Mouse (Mus musculus): ENCODE data around the gene Prim1. TPM values are rescaled to one million over a fixed set of nuclear protein-coding genes. Genes with fewer than 3 reads are reported as not detected.
A peak's percentile ranks its signal among the peaks of the same experiment; 100 is the strongest.

Prim1 gene
- polyA plus RNA-seq, 1 experiment from 2014 or later: 69.3 TPM

GRCm38 (mm10) chr10:128003281-128003801 is 11.6 kb upstream of the Prim1 start:
- Histone ChIP-seq H3K27me3 (no peaks in the 10 kb centered on the region), H3K9ac (no peak overlapping the region), H3K27ac (replicated peaks) (no peak overlapping the region), H3K4me3 (replicated peaks) (no peak overlapping the region), H3K4me2 (no peak overlapping the region), H3K4me1 (replicated peaks) (0 out of 2 replicates have a peak, but pooled peaks cover 2% of the 10 kb centered on the region), H3K36me3 (replicated peaks) (no peaks in the 10 kb centered on the region), H3K9me3 (replicated peaks) (no peaks in the 10 kb centered on the region)
- 55% methylated on average over 3 of the region's 3 CpGs for WGBS (ENCODE audit: insufficient replicate concordance)
- ATAC-seq (ENCODE audit: insufficient read depth): 0 out of 2 replicates have a peak, but pooled peaks have one; percentile 29

GRCm38 (mm10) chr10:128004918-128005317 is 10.1 kb upstream of the Prim1 start:
- Histone ChIP-seq H3K27ac (replicated peaks) (no peak overlapping the region), H3K36me3 (replicated peaks) (no peaks in the 10 kb centered on the region), H3K4me1 (replicated peaks) (0 out of 2 replicates have a peak, but pooled peaks cover 2% of the 10 kb centered on the region), H3K4me2 (no peak overlapping the region), H3K9me3 (replicated peaks) (no peaks in the 10 kb centered on the region), H3K9ac (no peak overlapping the region), H3K27me3 (no peaks in the 10 kb centered on the region), H3K4me3 (replicated peaks) (no peak overlapping the region)
- 57% methylated on average over 10 of the region's 10 CpGs for WGBS (ENCODE audit: insufficient replicate concordance)
- ATAC-seq (ENCODE audit: insufficient read depth): no peak

DNA sequence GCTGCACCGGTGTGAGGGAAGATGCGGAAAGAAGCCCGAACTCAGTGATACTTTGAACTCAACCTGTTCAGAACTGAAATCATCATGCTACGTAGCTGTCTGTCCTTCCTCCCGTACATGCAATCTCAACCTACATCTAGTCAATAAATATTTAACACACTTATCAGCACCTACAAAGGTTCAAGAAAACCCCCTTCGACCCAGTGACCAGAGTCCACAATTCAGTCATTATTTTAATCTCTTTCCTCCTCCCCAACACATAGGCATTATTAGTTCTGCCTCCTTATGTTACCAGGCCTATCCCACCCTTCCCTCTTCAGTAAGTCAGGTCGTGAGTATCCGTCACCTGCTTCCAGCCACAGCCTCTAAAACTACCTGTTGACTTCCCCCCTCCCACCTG is 9.5 kb upstream of the Prim1 start:
- Histone ChIP-seq H3K4me1 (replicated peaks) (0 out of 2 replicates have a peak, but pooled peaks cover 2% of the 10 kb centered on the region), H3K4me3 (replicated peaks) (no peak overlapping the region), H3K9me3 (replicated peaks) (no peaks in the 10 kb centered on the region), H3K27ac (replicated peaks) (no peak overlapping the region), H3K36me3 (replicated peaks) (no peaks in the 10 kb centered on the region), H3K9ac (no peak overlapping the region), H3K4me2 (no peak overlapping the region), H3K27me3 (no peaks in the 10 kb centered on the region)
- 61% methylated on average over 8 of the region's 8 CpGs for WGBS (ENCODE audit: insufficient replicate concordance)
- no peak for ATAC-seq (ENCODE audit: insufficient read depth)

DNA sequence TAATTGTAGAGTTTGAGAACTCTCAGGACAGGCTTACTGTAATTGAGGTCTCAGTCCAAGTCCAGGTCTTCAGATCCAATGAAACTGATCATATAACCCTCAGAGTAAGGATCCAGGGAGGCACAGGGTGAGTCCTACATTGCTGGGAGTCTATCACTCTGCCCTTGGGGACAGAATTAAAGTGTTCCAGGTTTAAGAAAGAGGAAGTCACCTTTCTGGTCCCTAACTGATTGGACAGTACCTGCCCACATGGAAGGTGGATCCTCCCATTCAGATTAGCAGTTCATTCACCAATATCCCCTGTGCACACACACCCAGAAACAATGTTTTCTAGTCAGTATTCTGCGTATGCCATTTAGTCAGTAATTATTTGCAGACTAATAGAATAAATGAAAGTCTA is 7.5 kb upstream of the Prim1 start, which contains the start of gene Hsd17b6:
TSS of gene Hsd17b6 (minus strand) at position 166 of the 400 bp plus-strand sequence.
- H3K9ac ChIP-seq: no peak within 1 kb of the TSS
- no peak for ATAC-seq (ENCODE audit: insufficient read depth)

GRCm38 (mm10) chr10:128008207-128008889 is 6.6 kb upstream of the Prim1 start:
- Histone ChIP-seq H3K4me3 (replicated peaks) (no peak overlapping the region), H3K4me2 (no peak overlapping the region), H3K4me1 (replicated peaks) (0 out of 2 replicates have a peak, but pooled peaks cover 2% of the 10 kb centered on the region), H3K27me3 (no peaks in the 10 kb centered on the region), H3K9me3 (replicated peaks) (no peaks in the 10 kb centered on the region), H3K27ac (replicated peaks) (no peak overlapping the region), H3K9ac (no peak overlapping the region), H3K36me3 (replicated peaks) (no peaks in the 10 kb centered on the region)
- no peak for ATAC-seq (ENCODE audit: insufficient read depth)
- 7% methylated on average over 4 of the region's 4 CpGs for WGBS (ENCODE audit: insufficient replicate concordance)

More for the DNA sequence above, 7.5 kb upstream of the Prim1 start, which contains the start of gene Hsd17b6:
- WGBS (ENCODE audit: insufficient replicate concordance): 71% methylated on average over 1 of the region's 1 CpGs
- H3K9me3 ChIP-seq (replicated peaks): no peaks in the 10 kb centered on the region
- no peak within 1 kb of the TSS for H3K27ac ChIP-seq (replicated peaks)
- H3K4me3 ChIP-seq (replicated peaks): no peak within 1 kb of the TSS
- H3K36me3 ChIP-seq (replicated peaks): no peaks in the 10 kb centered on the region
- 0 out of 2 replicates have a peak, but pooled peaks cover 2% of the 10 kb centered on the region for H3K4me1 ChIP-seq (replicated peaks)
- H3K27me3 ChIP-seq: no peaks in the 10 kb centered on the region
- no peak within 1 kb of the TSS for H3K4me2 ChIP-seq

DNA sequence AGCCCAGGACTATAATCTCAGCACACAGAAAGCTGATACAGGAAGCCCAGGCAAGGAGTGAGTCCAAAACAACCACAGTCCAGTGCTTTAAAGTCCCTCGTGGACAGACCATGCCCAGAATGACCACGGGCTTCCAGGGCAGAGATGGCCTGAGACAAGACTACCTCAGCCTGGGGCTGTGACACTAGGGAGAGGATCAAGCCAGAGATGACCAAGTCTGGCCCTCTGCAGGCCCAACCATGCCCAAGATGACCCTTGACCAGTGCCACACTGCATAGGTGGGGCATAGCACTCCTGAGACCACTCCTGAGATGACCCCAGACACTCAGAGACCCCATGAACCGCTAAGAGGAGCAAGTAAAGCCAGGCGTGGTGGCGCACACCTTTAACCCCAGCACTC is 5.2 kb upstream of the Prim1 start:
- no peak overlapping the region for H3K27ac ChIP-seq (replicated peaks)
- no peak overlapping the region for H3K4me3 ChIP-seq (replicated peaks)
- H3K4me2 ChIP-seq: no peak overlapping the region
- H3K27me3 ChIP-seq: no peaks in the 10 kb centered on the region
- H3K36me3 ChIP-seq (replicated peaks): no peaks in the 10 kb centered on the region
- H3K9ac ChIP-seq: no peak overlapping the region
- H3K9me3 ChIP-seq (replicated peaks): no peaks in the 10 kb centered on the region
- 57% methylated on average over 5 of the region's 5 CpGs for WGBS (ENCODE audit: insufficient replicate concordance)
- H3K4me1 ChIP-seq (replicated peaks): 0 out of 2 replicates have a peak, but pooled peaks cover 2% of the 10 kb centered on the region
- ATAC-seq (ENCODE audit: insufficient read depth): no peak

DNA sequence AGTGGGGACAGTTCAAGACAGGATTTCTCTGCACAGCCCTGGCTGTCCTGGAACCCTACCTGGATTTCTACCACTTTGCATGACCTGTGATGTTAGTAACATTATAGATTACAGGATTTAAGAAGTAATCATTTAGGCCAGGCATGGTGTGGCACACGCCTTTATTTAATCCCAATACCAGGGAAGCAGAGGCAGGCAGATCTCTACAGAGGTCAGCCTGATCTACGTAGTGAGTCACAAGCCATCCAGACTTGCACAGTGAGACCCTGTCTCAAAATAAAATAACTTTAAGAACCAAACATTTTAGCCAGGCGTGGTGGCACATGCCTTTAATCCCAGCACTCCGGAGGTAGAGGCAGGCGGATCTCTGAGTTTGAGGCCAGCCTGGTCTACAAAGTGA is 7.2 kb downstream of the Prim1 start:
- Histone ChIP-seq H3K9me3 (replicated peaks) (no peaks in the 10 kb centered on the region), H3K36me3 (replicated peaks) (peaks cover 94% of the 10 kb centered on the region), H3K4me3 (replicated peaks) (no peak overlapping the region), H3K27me3 (no peaks in the 10 kb centered on the region), H3K9ac (no peak overlapping the region), H3K4me2 (no peak overlapping the region), H3K27ac (replicated peaks) (no peak overlapping the region), H3K4me1 (replicated peaks) (peaks cover under 1% of the 10 kb centered on the region)
- ATAC-seq (ENCODE audit: insufficient read depth): no peak
- WGBS (ENCODE audit: insufficient replicate concordance): 85% methylated on average over 5 of the region's 5 CpGs

DNA sequence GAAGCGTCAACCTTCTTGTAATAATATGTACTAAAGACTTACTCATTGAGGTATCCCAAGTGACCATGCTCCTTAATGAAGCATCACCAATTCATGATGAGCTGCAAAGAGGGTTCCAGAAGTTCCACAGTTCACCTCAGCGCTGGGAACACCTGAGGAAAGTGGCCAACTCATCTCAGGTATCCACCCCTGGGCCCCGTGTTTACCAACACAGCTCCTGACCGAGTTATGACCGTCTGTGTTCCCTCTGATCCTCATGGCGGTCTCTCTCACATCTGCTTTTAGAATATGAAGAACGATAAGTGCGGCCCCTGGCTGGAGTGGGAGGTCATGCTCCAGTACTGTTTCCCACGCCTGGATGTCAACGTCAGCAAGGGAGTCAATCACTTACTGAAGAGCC is 8.5 kb downstream of the Prim1 start:
- Histone ChIP-seq H3K9ac (no peak overlapping the region), H3K4me3 (replicated peaks) (no peak overlapping the region), H3K4me2 (no peak overlapping the region), H3K27me3 (no peaks in the 10 kb centered on the region), H3K4me1 (replicated peaks) (no peaks in the 10 kb centered on the region), H3K27ac (replicated peaks) (no peak overlapping the region), H3K36me3 (replicated peaks) (peaks cover 99% of the 10 kb centered on the region), H3K9me3 (replicated peaks) (no peaks in the 10 kb centered on the region)
- 86% methylated on average over 10 of the region's 10 CpGs for WGBS (ENCODE audit: insufficient replicate concordance)
- ATAC-seq (ENCODE audit: insufficient read depth): no peak

GRCm38 (mm10) chr10:128029931-128030330 is 15.0 kb downstream of the Prim1 start:
- H3K4me3 ChIP-seq (replicated peaks): no peak overlapping the region
- H3K36me3 ChIP-seq (replicated peaks): peaks cover 70% of the 10 kb centered on the region
- peaks cover 7% of the 10 kb centered on the region; the same call in 1 of the 2 replicates for H3K27me3 ChIP-seq
- H3K27ac ChIP-seq (replicated peaks): no peak overlapping the region
- no peaks in the 10 kb centered on the region for H3K9me3 ChIP-seq (replicated peaks)
- no peak overlapping the region for H3K4me2 ChIP-seq
- H3K4me1 ChIP-seq (replicated peaks): peaks cover 5% of the 10 kb centered on the region
- WGBS (ENCODE audit: insufficient replicate concordance): 82% methylated on average over 7 of the region's 7 CpGs
- H3K9ac ChIP-seq: no peak overlapping the region
- ATAC-seq (ENCODE audit: insufficient read depth): no peak

- 30% methylated on average over 2 of the region's 2 CpGs for WGBS (ENCODE audit: insufficient replicate concordance)
- Histone ChIP-seq H3K4me1 (replicated peaks) (peaks cover 7% of the 10 kb centered on the region), H3K9me3 (replicated peaks) (no peaks in the 10 kb centered on the region), H3K9ac (no peak overlapping the region), H3K27me3 (peaks cover 7% of the 10 kb centered on the region; the same call in 1 of the 2 replicates), H3K36me3 (replicated peaks) (peaks cover 60% of the 10 kb centered on the region), H3K4me2 (no peak overlapping the region), H3K4me3 (replicated peaks) (no peak overlapping the region), H3K27ac (replicated peaks) (no peak overlapping the region)
- ATAC-seq (ENCODE audit: insufficient read depth): no peak
Measured at GRCm38 (mm10) chr10:128030860-128031259, 15.9 kb downstream of the Prim1 start.

- Histone ChIP-seq H3K27ac (replicated peaks) (peak overlapping the region; percentile 87), H3K36me3 (replicated peaks) (peaks cover 40% of the 10 kb centered on the region), H3K4me1 (replicated peaks) (peaks cover 51% of the 10 kb centered on the region), H3K4me2 (peak overlapping the region; percentile 76), H3K9ac (peak overlapping the region; percentile 98), H3K9me3 (replicated peaks) (no peaks in the 10 kb centered on the region), H3K27me3 (peaks cover 7% of the 10 kb centered on the region; the same call in 1 of the 2 replicates), H3K4me3 (replicated peaks) (peak overlapping the region; percentile 84)
- WGBS (ENCODE audit: insufficient replicate concordance): 2% methylated on average over 10 of the region's 10 CpGs
- ATAC-seq (ENCODE audit: insufficient read depth): peak; percentile 6; the same call in 1 of the 2 replicates
Measured at GRCm38 (mm10) chr10:128036746-128037425, 21.9 kb downstream of the Prim1 start.
